Mouse (Mus musculus): ENCODE measurements at regions not wholly inside any gene's neighbourhood (a gene's known extent, or its start where the extent isn't known, plus 50 kb on each side); places are given as distances from the start of the nearest gene placed in this dataset.

DNA sequence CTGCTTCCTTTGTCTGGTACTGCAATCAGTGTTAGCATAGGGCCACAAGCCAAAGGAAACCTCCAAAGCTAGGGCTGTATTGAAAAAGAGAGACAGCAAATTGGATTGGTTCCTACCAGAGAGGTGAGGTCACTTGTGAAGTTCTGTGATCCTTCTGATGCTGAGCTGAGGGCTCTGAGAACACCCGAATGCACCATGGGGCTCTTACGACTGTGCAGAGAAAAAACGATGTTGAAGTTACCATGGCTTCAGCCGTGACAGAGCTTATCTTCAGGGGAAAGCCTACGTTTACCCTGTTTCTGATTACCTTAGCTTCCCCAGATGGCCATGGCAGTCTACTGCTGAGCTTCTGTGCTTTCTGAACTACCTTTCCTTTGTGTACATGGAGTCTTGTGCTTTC is 53.9 kb upstream of the Fmo9 start:
- no peaks in the 10 kb centered on the region for H3K27me3 ChIP-seq (ENCODE audit: control insufficient read depth, insufficient read depth, low read length)
- no peaks in the 10 kb centered on the region for H3K4me1 ChIP-seq (replicated peaks; ENCODE audit: control insufficient read depth, insufficient read depth, low read length)
- no peaks in the 10 kb centered on the region for H3K36me3 ChIP-seq (ENCODE audit: control insufficient read depth, insufficient read depth, low read length)
- no peak overlapping the region for H3K27ac ChIP-seq (ENCODE audit: control insufficient read depth, insufficient read depth, low read length)
- TF ChIP-seq CTCF (IDR thresholded peaks at IDR 0.05; ENCODE audit: borderline replicate concordance, control insufficient read depth, extremely low read depth, insufficient read depth, low read length, poor library complexity) = no peak
- no peak for TF ChIP-seq POLR2A (IDR thresholded peaks at IDR 0.05; ENCODE audit: control insufficient read depth, extremely low read depth, insufficient read depth, low read length, poor library complexity)
- H3K4me3 ChIP-seq (ENCODE audit: control insufficient read depth, insufficient read depth, low read length) = no peak overlapping the region
- 88% methylated on average over 5 of the region's 5 CpGs for whole genome bisulfite sequencing
- DNase-seq = no peak

DNA sequence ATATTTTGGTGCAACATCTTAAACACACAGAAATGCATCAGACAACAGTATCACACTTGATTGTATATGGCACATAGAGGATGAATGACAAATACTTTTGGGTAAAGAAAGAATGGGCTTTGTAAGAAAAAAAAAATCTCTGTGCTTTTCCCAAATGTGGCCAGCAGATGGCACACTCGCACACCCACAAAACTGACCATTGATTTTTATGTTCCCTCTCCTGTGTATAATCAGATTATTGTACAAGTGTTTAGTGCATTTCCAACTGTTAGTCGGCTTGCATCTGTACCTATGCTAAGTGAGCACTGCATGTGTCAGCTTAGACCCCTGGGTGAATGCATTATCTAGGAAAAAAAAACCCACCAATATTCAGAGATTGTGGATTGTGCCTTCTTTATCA is 56.4 kb upstream of the Fmo9 start:
- DNase-seq = no peak
- 2% methylated on average over 2 of the region's 2 CpGs for WGBS
- Histone ChIP-seq H3K27ac (ENCODE audit: control insufficient read depth, insufficient read depth, low read length) (no peak overlapping the region), H3K4me3 (ENCODE audit: control insufficient read depth, insufficient read depth, low read length) (no peak overlapping the region), H3K4me1 (replicated peaks; ENCODE audit: control insufficient read depth, insufficient read depth, low read length) (no peaks in the 10 kb centered on the region), H3K36me3 (ENCODE audit: control insufficient read depth, insufficient read depth, low read length) (no peaks in the 10 kb centered on the region), H3K27me3 (ENCODE audit: control insufficient read depth, insufficient read depth, low read length) (no peaks in the 10 kb centered on the region)
- TF ChIP-seq POLR2A (IDR thresholded peaks at IDR 0.05; ENCODE audit: control insufficient read depth, extremely low read depth, insufficient read depth, low read length, poor library complexity) = no peak
- TF ChIP-seq CTCF (IDR thresholded peaks at IDR 0.05; ENCODE audit: borderline replicate concordance, control insufficient read depth, extremely low read depth, insufficient read depth, low read length, poor library complexity) = no peak

DNA sequence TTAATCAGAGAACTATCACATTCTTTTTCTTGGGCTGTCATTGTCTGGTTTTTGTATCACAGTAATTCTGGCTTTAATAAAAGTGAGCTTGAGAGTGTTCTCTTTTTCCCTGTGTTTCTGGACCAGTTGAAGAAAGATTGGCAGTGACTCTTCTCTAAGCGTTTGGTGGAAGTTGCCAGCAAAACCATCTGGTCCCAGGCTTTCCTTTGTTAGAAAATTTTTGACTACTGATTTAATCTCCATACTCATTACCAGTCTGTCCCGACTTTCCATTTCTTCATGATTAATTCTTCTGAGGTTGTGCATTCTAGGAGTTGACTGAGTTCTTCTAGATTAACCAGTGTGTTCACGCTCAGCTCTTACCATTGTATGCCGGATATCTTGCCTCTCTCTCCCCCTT is 68.6 kb upstream of the Fmo9 start:
- H3K36me3 ChIP-seq (ENCODE audit: control insufficient read depth, insufficient read depth, low read length) = no peaks in the 10 kb centered on the region
- TF ChIP-seq POLR2A (IDR thresholded peaks at IDR 0.05; ENCODE audit: control insufficient read depth, extremely low read depth, insufficient read depth, low read length, poor library complexity) (no peak), CTCF (IDR thresholded peaks at IDR 0.05; ENCODE audit: borderline replicate concordance, control insufficient read depth, extremely low read depth, insufficient read depth, low read length, poor library complexity) (no peak)
- WGBS = 89% methylated on average over 4 of the region's 4 CpGs
- no peaks in the 10 kb centered on the region for H3K4me1 ChIP-seq (replicated peaks; ENCODE audit: control insufficient read depth, insufficient read depth, low read length)
- no peaks in the 10 kb centered on the region for H3K27me3 ChIP-seq (ENCODE audit: control insufficient read depth, insufficient read depth, low read length)
- H3K4me3 ChIP-seq (ENCODE audit: control insufficient read depth, insufficient read depth, low read length) = no peak overlapping the region
- no peak for DNase-seq
- no peak overlapping the region for H3K27ac ChIP-seq (ENCODE audit: control insufficient read depth, insufficient read depth, low read length)

DNA sequence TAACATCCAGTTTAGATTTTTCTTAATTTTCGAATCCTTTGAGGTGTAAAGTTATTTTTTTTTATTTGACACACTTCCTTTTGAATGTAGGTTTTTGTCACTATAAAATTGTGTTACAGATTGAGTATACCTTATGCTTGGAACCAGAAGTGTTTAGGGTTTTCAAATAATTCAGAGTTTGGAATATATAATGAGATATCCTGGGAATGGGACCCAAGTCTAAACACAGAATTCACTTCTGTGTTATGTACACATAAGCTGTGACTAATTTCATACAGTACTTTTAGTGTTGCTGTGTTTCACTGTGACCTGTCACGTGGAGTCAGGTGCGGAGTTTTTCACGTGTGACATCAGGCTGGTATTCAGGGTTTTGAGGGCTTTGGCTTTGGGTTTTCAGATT is 69.1 kb upstream of the Fmo9 start:
- Histone ChIP-seq H3K27ac (ENCODE audit: control insufficient read depth, insufficient read depth, low read length) (no peak overlapping the region), H3K36me3 (ENCODE audit: control insufficient read depth, insufficient read depth, low read length) (no peaks in the 10 kb centered on the region), H3K4me3 (ENCODE audit: control insufficient read depth, insufficient read depth, low read length) (no peak overlapping the region), H3K4me1 (replicated peaks; ENCODE audit: control insufficient read depth, insufficient read depth, low read length) (no peaks in the 10 kb centered on the region), H3K27me3 (ENCODE audit: control insufficient read depth, insufficient read depth, low read length) (no peaks in the 10 kb centered on the region)
- WGBS = 79% methylated on average over 4 of the region's 4 CpGs
- no peak for TF ChIP-seq POLR2A (IDR thresholded peaks at IDR 0.05; ENCODE audit: control insufficient read depth, extremely low read depth, insufficient read depth, low read length, poor library complexity)
- TF ChIP-seq CTCF (IDR thresholded peaks at IDR 0.05; ENCODE audit: borderline replicate concordance, control insufficient read depth, extremely low read depth, insufficient read depth, low read length, poor library complexity) = no peak
- no peak for DNase-seq

DNA sequence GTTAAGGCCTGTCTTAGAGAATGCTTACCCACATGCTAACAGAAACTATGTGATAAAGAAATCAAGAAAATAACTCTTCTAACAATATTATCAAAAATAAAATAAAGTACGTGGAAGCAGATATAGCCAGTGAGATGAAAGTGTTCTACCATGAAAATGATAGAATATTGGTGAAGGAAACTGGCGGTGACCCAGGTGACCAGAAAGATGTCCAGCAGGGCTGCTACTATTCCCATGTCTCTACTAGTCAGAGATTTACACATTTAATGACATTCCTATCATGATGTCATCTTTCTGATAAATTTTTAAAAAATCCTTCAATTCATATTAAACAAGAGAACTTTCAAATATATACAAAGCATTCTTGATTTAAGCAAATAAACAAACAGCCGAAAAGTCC is 69.8 kb upstream of the Fmo9 start:
- no peak for DNase-seq
- Histone ChIP-seq H3K27ac (ENCODE audit: control insufficient read depth, insufficient read depth, low read length) (no peak overlapping the region), H3K27me3 (ENCODE audit: control insufficient read depth, insufficient read depth, low read length) (no peaks in the 10 kb centered on the region), H3K4me3 (ENCODE audit: control insufficient read depth, insufficient read depth, low read length) (no peak overlapping the region), H3K36me3 (ENCODE audit: control insufficient read depth, insufficient read depth, low read length) (no peaks in the 10 kb centered on the region), H3K4me1 (replicated peaks; ENCODE audit: control insufficient read depth, insufficient read depth, low read length) (no peaks in the 10 kb centered on the region)
- 96% methylated on average over 3 of the region's 3 CpGs for WGBS
- no peak for TF ChIP-seq CTCF (IDR thresholded peaks at IDR 0.05; ENCODE audit: borderline replicate concordance, control insufficient read depth, extremely low read depth, insufficient read depth, low read length, poor library complexity)
- TF ChIP-seq POLR2A (IDR thresholded peaks at IDR 0.05; ENCODE audit: control insufficient read depth, extremely low read depth, insufficient read depth, low read length, poor library complexity) = no peak

DNA sequence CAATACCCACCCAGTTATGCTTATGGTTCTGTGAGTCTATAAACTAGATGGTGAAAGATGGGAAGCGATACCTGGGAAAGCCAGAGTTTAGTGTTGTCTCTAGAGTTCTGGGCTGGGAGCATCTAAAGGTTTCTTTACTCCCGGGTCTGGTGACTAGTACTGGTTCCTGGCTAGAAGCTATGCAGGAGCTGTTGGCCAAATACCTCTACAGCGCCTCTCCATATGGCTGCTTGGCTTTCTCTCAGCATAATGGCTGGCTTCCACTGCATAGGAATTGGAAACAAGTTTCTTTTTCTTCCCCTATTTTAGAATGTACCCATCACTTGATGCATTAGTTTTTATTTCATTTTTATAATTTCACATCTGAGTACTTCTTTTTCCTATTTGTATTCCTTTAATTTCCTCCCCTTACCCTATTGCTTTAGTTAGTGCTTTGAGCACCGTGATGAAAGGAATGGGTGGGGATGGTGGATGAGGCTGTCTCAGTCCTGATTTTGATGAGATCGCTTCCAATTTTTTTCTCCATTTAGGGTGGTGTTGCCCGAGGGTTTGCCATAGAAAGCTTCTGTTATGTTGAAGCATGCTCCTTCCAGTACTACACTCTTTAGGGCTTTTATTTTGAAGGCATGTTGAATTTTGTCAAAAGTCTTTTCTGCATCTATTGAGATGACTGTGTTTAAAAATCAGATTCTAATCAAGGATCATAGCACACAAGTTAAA is 71.5 kb upstream of the Fmo9 start:
- no peaks in the 10 kb centered on the region for H3K36me3 ChIP-seq (ENCODE audit: control insufficient read depth, insufficient read depth, low read length)
- no peak overlapping the region for H3K27ac ChIP-seq (ENCODE audit: control insufficient read depth, insufficient read depth, low read length)
- DNase-seq = no peak
- no peak for TF ChIP-seq CTCF (IDR thresholded peaks at IDR 0.05; ENCODE audit: borderline replicate concordance, control insufficient read depth, extremely low read depth, insufficient read depth, low read length, poor library complexity)
- TF ChIP-seq POLR2A (IDR thresholded peaks at IDR 0.05; ENCODE audit: control insufficient read depth, extremely low read depth, insufficient read depth, low read length, poor library complexity) = no peak
- H3K4me3 ChIP-seq (ENCODE audit: control insufficient read depth, insufficient read depth, low read length) = no peak overlapping the region
- no peaks in the 10 kb centered on the region for H3K27me3 ChIP-seq (ENCODE audit: control insufficient read depth, insufficient read depth, low read length)
- H3K4me1 ChIP-seq (replicated peaks; ENCODE audit: control insufficient read depth, insufficient read depth, low read length) = no peaks in the 10 kb centered on the region
- WGBS = 92% methylated on average over 6 of the region's 6 CpGs

DNA sequence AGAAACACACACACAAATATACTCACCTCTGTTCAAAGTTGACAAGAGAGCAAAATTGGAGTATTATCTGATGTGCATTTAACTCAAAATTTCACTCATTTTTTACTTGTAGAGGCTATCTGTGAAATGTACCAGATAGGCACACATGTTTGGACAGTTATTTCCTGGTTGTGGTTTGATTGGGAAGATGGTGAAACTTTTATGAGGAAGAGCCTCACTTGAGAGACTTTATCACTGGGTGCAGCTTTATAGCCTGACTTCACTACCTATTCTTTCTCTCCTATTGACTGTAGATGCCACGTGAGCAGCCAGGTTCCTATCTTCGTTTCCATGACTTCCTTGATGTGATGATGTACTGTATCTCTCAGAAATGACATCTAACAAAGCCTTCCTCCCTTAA is 77.3 kb upstream of the Fmo9 start:
- Histone ChIP-seq H3K4me3 (ENCODE audit: control insufficient read depth, insufficient read depth, low read length) (no peak overlapping the region), H3K4me1 (replicated peaks; ENCODE audit: control insufficient read depth, insufficient read depth, low read length) (no peaks in the 10 kb centered on the region), H3K27me3 (ENCODE audit: control insufficient read depth, insufficient read depth, low read length) (no peaks in the 10 kb centered on the region), H3K36me3 (ENCODE audit: control insufficient read depth, insufficient read depth, low read length) (no peaks in the 10 kb centered on the region), H3K27ac (ENCODE audit: control insufficient read depth, insufficient read depth, low read length) (no peak overlapping the region)
- no peak for DNase-seq
- no peak for TF ChIP-seq POLR2A (IDR thresholded peaks at IDR 0.05; ENCODE audit: control insufficient read depth, extremely low read depth, insufficient read depth, low read length, poor library complexity)
- TF ChIP-seq CTCF (IDR thresholded peaks at IDR 0.05; ENCODE audit: borderline replicate concordance, control insufficient read depth, extremely low read depth, insufficient read depth, low read length, poor library complexity) = no peak
- 39% methylated on average over 2 of the region's 2 CpGs for WGBS
